Mouse (Mus musculus) forebrain, embryonic 14.5 days (tissue): ENCODE results near the gene Sag. TPM values are rescaled to one million over a fixed set of nuclear protein-coding genes. Genes with fewer than 3 reads are reported as not detected.

Experiments
- ATAC-seq: fragments of 200-750 bp; cut with Nextera tagmentation; 2 replicates; pipeline ENCODE4 v1.8.0; 2017; ENCODE audit warnings: mild to moderate bottlenecking, moderate library complexity
- DNase-seq: peaks from one replicate; pipeline ENCODE4 v3.0.0-alpha.2; 2015; ENCODE audit warnings: low spot score
- H3K27ac ChIP-seq: fragments of 300-500 bp; sonication (generic); 2 replicates; pipeline ENCODE4 v1.5.1; 2014; ENCODE audit warnings: low read depth, mild to moderate bottlenecking, control low read depth, low read length, moderate library complexity
- H3K27me3 ChIP-seq: fragments of 300-500 bp; sonication (generic); replicated peaks from 2 replicates; pipeline ENCODE4 v1.6.1; 2014; ENCODE audit warnings: low read length, control low read depth, mixed read lengths; ENCODE audit not compliant: control insufficient read depth, insufficient read depth
- H3K36me3 ChIP-seq: fragments of 300-500 bp; sonication (generic); 2 replicates; pipeline ENCODE4 v1.6.1; 2014; ENCODE audit warnings: low read length, control low read depth; ENCODE audit not compliant: control insufficient read depth, insufficient read depth
- H3K4me1 ChIP-seq: fragments of 300-500 bp; sonication (generic); 2 replicates; pipeline ENCODE4 v1.6.1; 2014; ENCODE audit warnings: antibody characterized with exemption, low read length, control low read depth; ENCODE audit not compliant: control insufficient read depth, insufficient read depth
- H3K4me2 ChIP-seq: fragments of 300-500 bp; sonication (generic); 2 replicates; pipeline ENCODE4 v1.6.1; 2014; ENCODE audit warnings: mild to moderate bottlenecking, control low read depth, low read length
- H3K4me3 ChIP-seq: fragments of 300-500 bp; sonication (generic); 2 replicates; pipeline ENCODE4 v1.5.1; 2014; ENCODE audit warnings: low read depth, low read length, control low read depth
- H3K9ac ChIP-seq: fragments of 300-500 bp; sonication (generic); 2 replicates; pipeline ENCODE4 v1.6.1; 2014; ENCODE audit warnings: mild to moderate bottlenecking, low read length, control low read depth, moderate library complexity
- H3K9me3 ChIP-seq: fragments of 300-500 bp; sonication (generic); replicated peaks from 2 replicates; pipeline ENCODE4 v1.6.1; 2016; ENCODE audit warnings: low read length, control low read depth, mixed read lengths; ENCODE audit not compliant: control insufficient read depth
- WGBS: fragments of 180-500 bp; shearing (Covaris S2); extraction: QIAGEN DNeasy Blood & Tissue Kit; methylation state at CpG from one replicate; pipeline ENCODE4 v1.1.7; 2014; 5-methylcytosine and 5-hydroxymethylcytosine counted together
- polyA plus RNA-seq: library from polyadenylated mRNA; unstranded; fragments of >200 nt; fragmentation: Nextera tagmentation; extraction: Ambion mirVana; gene quantifications from 2 replicates; pipeline ENCODE4 v1.2.1, GENCODE M21; 2014

The Sag gene
- polyA plus RNA-seq, 1 experiment from 2014 or later = 1.0 TPM

DNA sequence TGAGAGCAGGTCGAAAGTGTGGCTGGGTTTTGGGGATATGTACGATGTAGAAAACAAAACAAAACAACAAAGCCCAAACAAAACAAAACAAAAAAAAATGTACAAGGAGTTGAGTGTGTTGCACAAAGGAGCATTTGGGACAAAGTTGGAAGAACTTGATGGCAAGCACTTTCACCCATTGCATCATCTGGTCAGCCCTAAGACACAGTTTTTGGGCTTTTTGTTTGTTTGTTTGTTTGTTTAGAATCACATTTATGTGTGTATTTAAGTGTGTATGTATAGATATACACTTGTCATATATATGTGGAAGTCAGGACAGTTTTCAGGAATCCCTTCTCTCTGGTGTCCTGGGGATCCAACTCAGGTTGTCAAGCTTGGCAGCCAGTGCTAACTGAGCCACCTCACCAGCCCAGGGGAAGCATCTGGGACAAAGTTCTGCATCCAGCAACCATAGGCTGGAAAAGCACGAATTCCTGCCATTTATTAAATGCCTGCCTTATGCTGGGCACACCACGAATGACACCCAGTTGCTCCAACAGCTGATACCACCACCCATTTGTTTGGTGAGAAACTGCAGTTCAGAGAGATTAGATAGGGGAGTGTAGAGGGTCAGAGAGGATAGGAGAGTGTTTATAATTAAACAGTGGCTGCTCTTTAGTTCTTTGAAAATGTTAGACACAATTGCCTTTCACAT lies 44.1 kb downstream of the Sag start:
- DNase-seq = no peak
- no peaks in the 10 kb centered on the region for H3K9me3 ChIP-seq
- 70% methylated on average over 4 of the region's 4 CpGs for WGBS

DNA sequence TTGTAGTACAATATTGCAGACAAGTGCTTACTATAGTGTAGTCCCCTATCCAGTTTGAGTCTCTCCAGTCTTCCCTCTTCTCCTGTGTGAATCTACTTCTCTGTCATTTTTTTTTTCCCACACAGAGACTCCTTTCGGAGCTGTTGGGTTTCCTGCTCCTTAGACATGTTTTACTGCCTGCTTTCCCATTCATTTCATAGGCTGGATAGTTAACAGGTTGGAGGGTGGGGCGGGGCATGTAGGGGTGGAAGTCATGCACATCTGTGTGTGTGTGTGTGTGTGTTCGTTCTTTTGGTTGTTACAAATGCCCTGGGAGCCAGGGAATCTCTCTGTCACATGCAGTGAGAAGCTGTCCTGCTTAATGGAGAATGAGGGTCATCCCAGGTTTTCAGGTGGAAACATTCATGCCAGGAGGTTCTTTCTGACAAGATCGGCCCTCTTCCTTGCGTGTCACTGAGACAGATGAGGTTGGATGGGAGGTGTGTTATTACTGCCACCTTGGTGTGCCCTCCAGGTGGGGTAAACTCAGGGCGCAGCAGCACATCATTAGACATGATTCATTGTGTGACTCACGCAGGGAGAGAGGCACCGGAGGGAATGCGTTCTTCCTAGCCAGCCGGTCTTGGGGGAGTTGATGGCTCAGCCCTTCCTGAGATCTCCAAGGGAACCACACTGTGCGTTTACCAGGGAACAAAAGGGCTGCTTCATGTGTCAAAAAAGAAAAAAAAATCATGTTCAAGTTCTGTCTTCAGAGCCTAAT lies 44.9 kb downstream of the Sag start:
- WGBS = 65% methylated on average over 11 of the region's 11 CpGs
- Histone ChIP-seq H3K4me2 (no peak overlapping the region), H3K27ac (no peak overlapping the region), H3K27me3 (no peaks in the 10 kb centered on the region), H3K9me3 (no peaks in the 10 kb centered on the region), H3K4me1 (no peaks in the 10 kb centered on the region), H3K9ac (no peak overlapping the region), H3K36me3 (no peaks in the 10 kb centered on the region), H3K4me3 (no peak overlapping the region)
- DNase-seq (no peak), ATAC-seq (no peak)

More for the DNA sequence above, 44.1 kb downstream of the Sag start:
- Histone ChIP-seq H3K9ac (no peak overlapping the region), H3K27ac (no peak overlapping the region), H3K4me2 (no peak overlapping the region), H3K4me3 (no peak overlapping the region), H3K27me3 (no peaks in the 10 kb centered on the region), H3K4me1 (no peaks in the 10 kb centered on the region), H3K36me3 (no peaks in the 10 kb centered on the region)
- ATAC-seq = no peak

DNA sequence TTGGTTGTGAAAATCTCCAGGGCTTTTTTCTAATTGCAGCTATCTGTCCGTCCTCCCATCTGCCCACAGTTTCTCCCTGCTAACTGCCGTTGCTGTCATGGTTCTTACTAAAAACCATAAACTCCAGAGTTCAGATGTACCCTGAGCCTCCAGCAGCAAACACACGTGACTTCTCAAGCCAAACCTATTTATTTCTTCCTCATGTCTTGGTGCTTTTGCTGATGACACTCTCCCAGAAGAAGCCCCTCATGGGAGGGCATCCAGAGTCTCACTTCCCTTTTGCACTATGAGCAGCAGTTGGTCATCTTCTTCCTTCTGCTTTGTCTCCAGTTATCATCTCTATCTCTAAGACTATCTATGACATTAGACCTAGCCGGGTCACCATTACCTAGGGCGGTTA lies 45.8 kb downstream of the Sag start:
- WGBS = 80% methylated on average over 5 of the region's 5 CpGs
- H3K4me3 ChIP-seq = no peak overlapping the region
- peaks cover 2% of the 10 kb centered on the region for H3K4me1 ChIP-seq
- H3K9ac ChIP-seq = no peak overlapping the region
- no peaks in the 10 kb centered on the region for H3K9me3 ChIP-seq
- DNase-seq (no peak), ATAC-seq (no peak)
- no peak overlapping the region for H3K27ac ChIP-seq
- no peaks in the 10 kb centered on the region for H3K27me3 ChIP-seq
- no peak overlapping the region for H3K4me2 ChIP-seq
- H3K36me3 ChIP-seq = no peaks in the 10 kb centered on the region

DNA sequence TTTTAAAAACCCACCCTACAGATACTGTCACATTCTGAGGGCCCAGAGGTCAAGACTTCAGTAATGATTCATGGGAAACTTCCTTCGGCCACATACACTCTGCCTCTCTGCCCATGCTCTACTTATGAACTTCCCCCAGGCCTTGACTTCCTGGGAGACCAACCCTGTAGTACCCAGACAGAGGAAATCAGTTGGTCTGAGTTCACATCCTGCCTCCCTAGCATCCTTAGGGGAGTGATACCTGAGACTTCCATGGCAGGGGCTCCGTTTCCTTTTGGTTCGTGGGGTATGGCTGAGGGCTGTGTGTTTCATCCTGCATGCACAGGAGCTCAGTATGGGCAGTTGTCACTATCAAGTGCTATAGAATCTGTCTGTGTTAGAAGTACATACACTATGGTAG lies 47.9 kb downstream of the Sag start:
- DNase-seq (no peak), ATAC-seq (no peak)
- Histone ChIP-seq H3K9me3 (no peaks in the 10 kb centered on the region), H3K4me1 (peaks cover 15% of the 10 kb centered on the region), H3K4me3 (no peak overlapping the region), H3K9ac (no peak overlapping the region), H3K27me3 (no peaks in the 10 kb centered on the region), H3K4me2 (no peak overlapping the region), H3K36me3 (no peaks in the 10 kb centered on the region), H3K27ac (no peak overlapping the region)
- 81% methylated on average over 3 of the region's 3 CpGs for WGBS

DNA sequence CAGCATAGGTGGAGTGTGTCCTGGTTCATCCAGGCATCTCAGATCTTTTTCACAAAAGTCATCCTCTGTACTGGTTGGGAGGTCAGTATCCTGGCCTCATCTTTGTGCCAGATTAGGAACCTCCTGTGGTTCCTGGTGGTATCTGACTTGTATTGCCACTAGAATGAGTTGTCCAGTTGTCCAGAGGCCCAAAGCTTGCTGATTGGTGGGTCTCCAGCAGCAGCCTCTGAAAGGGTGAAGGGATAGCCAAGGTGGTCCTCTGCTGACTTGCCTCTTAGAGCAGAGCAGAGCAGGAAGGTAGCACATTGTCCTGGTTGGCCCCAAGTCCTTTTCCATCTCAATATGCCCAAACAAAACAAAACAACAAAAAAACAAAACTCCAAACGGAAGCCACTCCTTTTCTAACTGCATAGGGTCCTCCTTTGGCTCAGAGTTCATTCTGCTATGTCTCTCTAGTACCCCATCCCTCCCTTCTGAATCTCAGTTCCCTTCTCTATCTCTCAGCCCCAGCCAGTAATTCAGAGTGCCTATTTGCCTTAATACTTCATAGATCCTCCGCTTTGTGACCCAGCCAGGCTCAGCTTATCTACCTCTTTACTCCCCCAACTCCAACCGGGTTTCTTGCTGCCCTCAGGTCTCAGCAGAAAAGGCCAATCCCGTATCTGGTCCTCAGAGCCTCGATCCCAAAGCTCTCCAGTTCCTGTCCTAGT lies 48.8 kb downstream of the Sag start:
- Histone ChIP-seq H3K27ac (no peak overlapping the region), H3K4me3 (no peak overlapping the region), H3K4me1 (peaks cover 15% of the 10 kb centered on the region), H3K36me3 (no peaks in the 10 kb centered on the region), H3K27me3 (no peaks in the 10 kb centered on the region), H3K9ac (no peak overlapping the region; the same call in 1 of the 2 replicates), H3K4me2 (peak overlapping the region; percentile 76; the same call in 1 of the 2 replicates), H3K9me3 (no peaks in the 10 kb centered on the region)
- ATAC-seq (no peak), DNase-seq (no peak)
- WGBS = 50% methylated on average over 5 of the region's 5 CpGs

DNA sequence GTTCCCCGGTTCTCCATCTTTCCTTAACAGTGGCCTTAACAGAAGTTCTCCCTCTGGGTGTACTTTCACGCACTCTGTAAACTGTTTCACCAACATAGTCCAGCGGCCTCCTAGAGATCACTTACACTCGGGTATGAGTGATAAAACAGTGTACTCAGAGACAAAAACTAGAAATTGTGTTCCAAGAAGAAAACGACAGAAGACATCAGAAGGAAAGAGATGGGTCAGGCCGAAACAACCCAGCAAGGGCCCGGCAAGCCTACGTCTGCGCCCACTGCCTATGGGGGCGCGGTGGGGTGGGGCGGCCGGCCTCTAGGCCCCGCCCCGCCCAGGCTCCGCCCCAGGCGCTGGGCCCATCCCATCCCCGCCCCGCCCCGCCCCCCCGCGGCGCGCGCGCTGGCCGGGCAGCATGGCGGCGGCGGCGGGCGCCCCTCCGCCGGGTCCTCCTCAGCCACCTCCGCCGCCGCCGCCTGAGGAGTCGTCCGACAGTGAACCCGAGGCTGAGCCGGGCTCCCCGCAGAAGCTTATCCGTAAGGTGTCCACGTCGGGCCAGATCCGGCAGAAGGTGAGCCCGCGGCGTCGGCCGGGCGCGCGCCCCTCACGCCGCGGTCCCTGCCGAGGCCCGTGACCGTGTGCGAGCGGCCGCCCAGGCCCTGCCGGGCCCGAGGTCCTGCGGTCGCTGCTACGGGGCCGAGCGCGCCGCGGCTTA lies 49.6 kb downstream of the Sag start, which contains the start of gene Dgkd:
Gene Dgkd (plus strand): TSS at position 396 of the 709 bp plus-strand sequence.
- H3K4me1 ChIP-seq = peaks cover 15% of the 10 kb centered on the region
- H3K27ac ChIP-seq = peak within 1 kb of the TSS; percentile 58; the same call in 1 of the 2 replicates
- H3K4me2 ChIP-seq = peak within 1 kb of the TSS; percentile 76
- DNase-seq (peak; percentile 86), ATAC-seq (peak; percentile 96)
- no peaks in the 10 kb centered on the region for H3K9me3 ChIP-seq
- H3K4me3 ChIP-seq = peak within 1 kb of the TSS; percentile 94
- peak within 1 kb of the TSS; percentile 93 for H3K9ac ChIP-seq
- no peaks in the 10 kb centered on the region for H3K36me3 ChIP-seq
- 1% methylated on average over 61 of the region's 74 CpGs for WGBS
- H3K27me3 ChIP-seq = no peaks in the 10 kb centered on the region

DNA sequence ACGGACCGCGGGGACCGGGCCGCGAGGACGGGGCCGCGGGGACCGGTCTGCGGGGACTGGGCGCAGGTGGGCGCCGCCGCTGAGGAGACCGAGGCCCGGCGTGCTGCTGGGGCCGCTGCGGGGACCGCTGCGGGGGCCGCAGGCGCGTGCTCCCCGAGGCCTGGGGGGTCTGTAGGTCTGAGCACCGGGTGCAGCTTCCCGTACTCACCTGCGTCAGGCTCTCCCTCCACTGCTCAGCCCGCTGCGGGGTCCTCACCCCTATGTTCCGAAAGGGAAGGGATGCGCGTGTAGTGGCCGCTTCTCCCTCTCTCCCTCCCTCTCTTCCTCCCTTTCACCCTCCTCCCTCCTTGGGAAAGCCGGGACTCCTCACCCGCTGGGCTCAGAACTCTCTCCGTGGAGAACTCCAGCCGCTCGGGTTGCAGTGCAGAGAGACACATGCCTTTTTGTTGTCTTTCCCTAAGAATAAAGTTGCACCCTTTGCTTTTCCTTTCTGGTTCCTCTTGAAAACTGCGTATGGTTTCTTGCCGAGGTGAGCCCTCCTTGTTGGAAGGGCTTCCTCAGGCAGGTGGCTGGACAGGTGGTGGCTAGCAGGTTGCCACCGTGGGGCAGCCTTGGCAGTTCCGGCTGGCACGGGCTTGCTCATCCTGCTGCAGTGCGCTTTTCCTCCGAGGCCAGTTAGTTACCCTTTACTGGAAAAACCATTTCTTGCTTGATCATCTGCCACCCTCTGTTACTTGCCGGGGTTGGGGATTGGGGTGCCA lies 50.3 kb downstream of the Sag start:
- Histone ChIP-seq H3K9ac (peak overlapping the region; percentile 93), H3K4me3 (peak overlapping the region; percentile 94), H3K36me3 (no peaks in the 10 kb centered on the region), H3K9me3 (no peaks in the 10 kb centered on the region), H3K27me3 (no peaks in the 10 kb centered on the region), H3K27ac (no peak overlapping the region), H3K4me1 (peaks cover 15% of the 10 kb centered on the region), H3K4me2 (peak overlapping the region; percentile 76)
- 1% methylated on average over 29 of the region's 48 CpGs for whole genome bisulfite sequencing
- DNase-seq (peak; percentile 55), ATAC-seq (no peak; the same call in none of the 2 replicates)

DNA sequence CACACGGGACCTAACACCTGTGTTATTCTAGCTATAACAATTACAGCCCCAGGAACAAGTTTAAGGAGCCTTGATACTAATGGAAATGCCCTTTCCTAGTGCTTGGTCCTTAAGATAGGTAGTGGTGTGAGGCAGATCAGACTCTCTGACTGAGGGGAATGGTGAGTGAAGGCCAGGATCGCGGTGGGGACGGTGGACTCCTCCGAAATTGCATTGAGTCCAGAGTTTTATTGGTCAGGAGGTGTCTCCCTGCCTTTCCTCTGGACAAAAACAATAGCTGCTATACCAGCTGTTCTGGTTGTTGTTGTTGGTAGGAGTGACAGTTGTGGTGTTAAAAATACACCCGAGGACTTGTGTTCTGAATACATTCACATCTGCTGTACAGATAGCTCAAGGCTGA lies 50.9 kb downstream of the Sag start:
- no peak for DNase-seq
- WGBS = 18% methylated on average over 6 of the region's 6 CpGs
- no peaks in the 10 kb centered on the region for H3K9me3 ChIP-seq

More for the DNA sequence above, 50.9 kb downstream of the Sag start:
- no peak for ATAC-seq
- peak overlapping the region; percentile 93 for H3K9ac ChIP-seq
- no peaks in the 10 kb centered on the region for H3K27me3 ChIP-seq
- peaks cover 15% of the 10 kb centered on the region for H3K4me1 ChIP-seq
- H3K36me3 ChIP-seq = no peaks in the 10 kb centered on the region
- no peak overlapping the region for H3K27ac ChIP-seq
- H3K4me2 ChIP-seq = peak overlapping the region; percentile 76
- peak overlapping the region; percentile 94 for H3K4me3 ChIP-seq
